Mouse (Mus musculus) liver, embryonic 15.5 days (tissue): ENCODE measurements around the gene Fancc. TPM values are rescaled to one million over a fixed set of nuclear protein-coding genes. Genes with fewer than 3 reads are reported as not detected.
"Not testable (repeated sequence)": the region's sequence is repeated elsewhere in the genome, so short reads cannot be mapped to it uniquely, and the experiment has no call there.

ENCODE experiments used
- ATAC-seq: fragments of 200-750 bp; cut with Nextera tagmentation; 2 replicates; pipeline ENCODE4 v1.8.0; 2017; ENCODE audit warnings: moderate number of reproducible peaks, mild to moderate bottlenecking, moderate library complexity; ENCODE audit not compliant: insufficient read depth
- H3K27ac ChIP-seq: fragments of 300-500 bp; sonication (generic); replicated peaks from 2 replicates; pipeline ENCODE4 v1.5.1; 2015; ENCODE audit warnings: mild to moderate bottlenecking, inconsistent platforms
- H3K27me3 ChIP-seq: fragments of 300-500 bp; sonication (generic); 2 replicates; pipeline ENCODE4 v1.6.1; 2015; ENCODE audit warnings: mild to moderate bottlenecking, inconsistent platforms
- H3K36me3 ChIP-seq: fragments of 300-500 bp; sonication (generic); replicated peaks from 2 replicates; pipeline ENCODE4 v1.6.1; 2015; ENCODE audit warnings: moderate library complexity, mild to moderate bottlenecking, inconsistent platforms
- H3K4me1 ChIP-seq: fragments of 300-500 bp; sonication (generic); replicated peaks from 2 replicates; pipeline ENCODE4 v1.6.1; 2015; ENCODE audit warnings: inconsistent platforms
- H3K4me2 ChIP-seq: fragments of 300-500 bp; sonication (generic); 2 replicates; pipeline ENCODE4 v1.6.1; 2015; ENCODE audit warnings: moderate library complexity, mild to moderate bottlenecking, inconsistent platforms
- H3K4me3 ChIP-seq: fragments of 300-500 bp; sonication (generic); replicated peaks from 2 replicates; pipeline ENCODE4 v1.5.1; 2015; ENCODE audit warnings: mild to moderate bottlenecking, inconsistent platforms
- H3K9ac ChIP-seq: fragments of 300-500 bp; sonication (generic); 2 replicates; pipeline ENCODE4 v1.6.1; 2015; ENCODE audit warnings: moderate library complexity, mild to moderate bottlenecking, inconsistent platforms
- H3K9me3 ChIP-seq: fragments of 300-500 bp; sonication (generic); replicated peaks from 2 replicates; pipeline ENCODE4 v1.6.1; 2016; ENCODE audit warnings: inconsistent platforms
- WGBS: fragments of 180-500 bp; shearing (Covaris S2); methylation state at CpG from one replicate; pipeline ENCODE4 v1.1.7; 2015; ENCODE audit warnings: mixed read lengths; ENCODE audit not compliant: insufficient replicate concordance; 5-methylcytosine and 5-hydroxymethylcytosine counted together
- polyA plus RNA-seq: library from polyadenylated mRNA; unstranded; fragments of >200 nt; fragmentation: Nextera tagmentation; extraction: Ambion mirVana; gene quantifications from 2 replicates; pipeline ENCODE4 v1.2.1, GENCODE M21; 2015

Gene Fancc
- polyA plus RNA-seq, 1 experiment from 2014 or later, result 8.2 TPM

- whole genome bisulfite sequencing, result 54% methylated on average over 5 of the region's 5 CpGs
- Histone ChIP-seq H3K4me1 (no peaks in the 10 kb centered on the region), H3K4me2 (no peak overlapping the region), H3K9me3 (no peaks in the 10 kb centered on the region), H3K27ac (no peak overlapping the region), H3K27me3 (no peaks in the 10 kb centered on the region), H3K4me3 (no peak overlapping the region), H3K9ac (no peak overlapping the region), H3K36me3 (no peaks in the 10 kb centered on the region)
- no peak for ATAC-seq
Measured at GRCm38 (mm10) chr13:63452898-63453297, 44.2 kb downstream of the Fancc start.

GRCm38 (mm10) chr13:63451140-63451539 lies 45.9 kb downstream of the Fancc start:
- no peaks in the 10 kb centered on the region for H3K4me1 ChIP-seq
- no peak overlapping the region for H3K4me3 ChIP-seq
- no peak overlapping the region for H3K27ac ChIP-seq
- no peaks in the 10 kb centered on the region for H3K36me3 ChIP-seq
- no peaks in the 10 kb centered on the region for H3K27me3 ChIP-seq
- no peak overlapping the region for H3K9ac ChIP-seq
- no peak for ATAC-seq
- WGBS, result 47% methylated on average over 7 of the region's 7 CpGs
- H3K4me2 ChIP-seq, result no peak overlapping the region
- H3K9me3 ChIP-seq, result no peaks in the 10 kb centered on the region

GRCm38 (mm10) chr13:63445419-63445818 lies 51.7 kb downstream of the Fancc start:
- 53% methylated on average over 6 of the region's 6 CpGs for WGBS
- no peak overlapping the region for H3K4me2 ChIP-seq
- no peaks in the 10 kb centered on the region for H3K27me3 ChIP-seq
- H3K9me3 ChIP-seq, result no peaks in the 10 kb centered on the region
- no peaks in the 10 kb centered on the region for H3K4me1 ChIP-seq
- no peaks in the 10 kb centered on the region for H3K36me3 ChIP-seq
- no peak for ATAC-seq
- no peak overlapping the region for H3K9ac ChIP-seq
- H3K27ac ChIP-seq, result no peak overlapping the region
- H3K4me3 ChIP-seq, result no peak overlapping the region

GRCm38 (mm10) chr13:63432759-63433158 lies 64.3 kb downstream of the Fancc start:
- Histone ChIP-seq H3K9me3 (no peaks in the 10 kb centered on the region), H3K36me3 (no peaks in the 10 kb centered on the region), H3K27me3 (no peaks in the 10 kb centered on the region), H3K4me2 (no peak overlapping the region), H3K4me1 (peaks cover 18% of the 10 kb centered on the region), H3K4me3 (no peak overlapping the region), H3K9ac (no peak overlapping the region), H3K27ac (no peak overlapping the region)
- no peak for ATAC-seq
- WGBS, result 79% methylated on average over 3 of the region's 3 CpGs

- Histone ChIP-seq H3K27me3 (no peaks in the 10 kb centered on the region), H3K4me2 (peak overlapping the region; percentile 83), H3K36me3 (no peaks in the 10 kb centered on the region), H3K4me3 (peak overlapping the region; percentile 75), H3K27ac (peak overlapping the region; percentile 94), H3K9ac (peak overlapping the region; percentile 76), H3K9me3 (no peaks in the 10 kb centered on the region), H3K4me1 (peaks cover 18% of the 10 kb centered on the region)
- 4% methylated on average over 5 of the region's 5 CpGs for WGBS
- peak; percentile 17 for ATAC-seq
Measured at GRCm38 (mm10) chr13:63431857-63432191, 65.3 kb downstream of the Fancc start.

GRCm38 (mm10) chr13:63431030-63431856 lies 65.8 kb downstream of the Fancc start:
- peak; percentile 90 for ATAC-seq
- no peaks in the 10 kb centered on the region for H3K27me3 ChIP-seq
- under 1% methylated on average over 77 of the region's 82 CpGs for WGBS

GRCm38 (mm10) chr13:63430681-63431029 lies 66.4 kb downstream of the Fancc start:
- peak overlapping the region; percentile 83 for H3K4me2 ChIP-seq
- peak overlapping the region; percentile 76 for H3K9ac ChIP-seq
- no peaks in the 10 kb centered on the region for H3K36me3 ChIP-seq
- 2% methylated on average over 4 of the region's 4 CpGs for WGBS
- ATAC-seq, result peak; percentile 27; the same call in 1 of the 2 replicates
- peak overlapping the region; percentile 94 for H3K27ac ChIP-seq
- H3K4me3 ChIP-seq, result peak overlapping the region; percentile 75
- peaks cover 18% of the 10 kb centered on the region for H3K4me1 ChIP-seq
- no peaks in the 10 kb centered on the region for H3K9me3 ChIP-seq
- H3K27me3 ChIP-seq, result no peaks in the 10 kb centered on the region

More at GRCm38 (mm10) chr13:63431030-63431856, 65.8 kb downstream of the Fancc start:
- H3K4me2 ChIP-seq, result peak overlapping the region; percentile 83
- H3K9ac ChIP-seq, result peak overlapping the region; percentile 76
- H3K4me3 ChIP-seq, result peak overlapping the region; percentile 75
- peaks cover 18% of the 10 kb centered on the region for H3K4me1 ChIP-seq
- H3K27ac ChIP-seq, result peak overlapping the region; percentile 94
- H3K9me3 ChIP-seq, result no peaks in the 10 kb centered on the region
- H3K36me3 ChIP-seq, result no peaks in the 10 kb centered on the region

- H3K27ac ChIP-seq, result peak overlapping the region; percentile 94; the same call in 1 of the 2 replicates
- no peaks in the 10 kb centered on the region for H3K9me3 ChIP-seq
- peak overlapping the region; percentile 83 for H3K4me2 ChIP-seq
- no peak for ATAC-seq
- peak overlapping the region; percentile 75 for H3K4me3 ChIP-seq
- peak overlapping the region; percentile 76; the same call in 1 of the 2 replicates for H3K9ac ChIP-seq
- H3K4me1 ChIP-seq, result peaks cover 18% of the 10 kb centered on the region
- WGBS, result 82% methylated on average over 9 of the region's 9 CpGs
- H3K27me3 ChIP-seq, result no peaks in the 10 kb centered on the region
- no peaks in the 10 kb centered on the region for H3K36me3 ChIP-seq
Measured at GRCm38 (mm10) chr13:63430206-63430605, 66.9 kb downstream of the Fancc start.

GRCm38 (mm10) chr13:63428211-63428610 lies 68.9 kb downstream of the Fancc start:
- H3K36me3 ChIP-seq, H3K27ac ChIP-seq, H3K4me3 ChIP-seq, ATAC-seq, H3K4me2 ChIP-seq, H3K9ac ChIP-seq, H3K9me3 ChIP-seq, H3K27me3 ChIP-seq: not testable (repeated sequence)
- 80% methylated on average over 5 of the region's 5 CpGs for WGBS
- peaks cover 18% of the 10 kb centered on the region for H3K4me1 ChIP-seq

- no peak overlapping the region for H3K27ac ChIP-seq
- H3K4me2 ChIP-seq, result no peak overlapping the region
- no peak for ATAC-seq
Measured at GRCm38 (mm10) chr13:63423060-63423459, 74.0 kb downstream of the Fancc start.

GRCm38 (mm10) chr13:63421225-63421624 lies 75.9 kb downstream of the Fancc start:
- Histone ChIP-seq H3K4me3 (no peak overlapping the region), H3K27me3 (no peaks in the 10 kb centered on the region), H3K9ac (no peak overlapping the region), H3K36me3 (no peaks in the 10 kb centered on the region), H3K27ac (no peak overlapping the region), H3K4me2 (no peak overlapping the region), H3K9me3 (no peaks in the 10 kb centered on the region), H3K4me1 (no peaks in the 10 kb centered on the region)
- ATAC-seq, result no peak

More at GRCm38 (mm10) chr13:63423060-63423459, 74.0 kb downstream of the Fancc start:
- H3K4me1 ChIP-seq, result no peaks in the 10 kb centered on the region
- 84% methylated on average over 2 of the region's 2 CpGs for WGBS
- H3K4me3 ChIP-seq, result no peak overlapping the region
- H3K9ac ChIP-seq, result no peak overlapping the region
- H3K36me3 ChIP-seq, result no peaks in the 10 kb centered on the region
- no peaks in the 10 kb centered on the region for H3K9me3 ChIP-seq
- no peaks in the 10 kb centered on the region for H3K27me3 ChIP-seq

- no peak overlapping the region for H3K4me2 ChIP-seq
- no peak for ATAC-seq
- no peak overlapping the region for H3K9ac ChIP-seq
- no peaks in the 10 kb centered on the region for H3K9me3 ChIP-seq
- no peak overlapping the region for H3K27ac ChIP-seq
- H3K36me3 ChIP-seq, result no peaks in the 10 kb centered on the region
- H3K27me3 ChIP-seq, result no peaks in the 10 kb centered on the region
- 56% methylated on average over 2 of the region's 2 CpGs for WGBS
- H3K4me3 ChIP-seq, result no peak overlapping the region
- H3K4me1 ChIP-seq, result no peaks in the 10 kb centered on the region
Measured at GRCm38 (mm10) chr13:63418148-63418547, 78.9 kb downstream of the Fancc start.
